Comparison of ENCODE assay signal across 14 mouse cellular contexts in genomic region chr2:51752941-51753564, GRCm38 (mm10).
A peak's percentile ranks its signal among the peaks of the same experiment; 100 is the strongest.
DNase-seq lines count a peak whose midpoint lies in the region; ATAC-seq lines count a peak whose summit lies in the region.
"Had no signal": no experiment of that assay in that cellular context is flagged by ENCODE, and none has a peak within 500 bp of the region (broad histone marks: within the 10 kb centered on the region; RNA-seq: fewer than 3 reads in every experiment).

No protein-coding gene starts in this region.

- peak; percentile 92 for ATAC-seq in forebrain, embryonic 15.5 days (replicated peaks)
- peak; percentile 92 for ATAC-seq in midbrain, embryonic 13.5 days
- ATAC-seq in megakaryocyte progenitor cell, adult 5-6 weeks (replicated peaks; ENCODE audit: poor library complexity) = no peak

- H3K4me3 ChIP-seq in forebrain, embryonic 15.5 days = no peak overlapping the region
- no peak overlapping the region for H3K4me3 ChIP-seq in midbrain, embryonic 13.5 days (replicated peaks)
- H3K4me3 ChIP-seq: embryonic facial prominence, embryonic 13.5 days; myocyte had no signal

- no peak overlapping the region for H3K9ac ChIP-seq in forebrain, embryonic 15.5 days (replicated peaks)
- H3K9ac ChIP-seq in midbrain, embryonic 13.5 days (replicated peaks) = no peak overlapping the region
- H3K9ac ChIP-seq: embryonic facial prominence, embryonic 13.5 days had no signal

- no peaks in the 10 kb centered on the region for H3K36me3 ChIP-seq in forebrain, embryonic 15.5 days
- no peaks in the 10 kb centered on the region for H3K36me3 ChIP-seq in midbrain, embryonic 13.5 days
- H3K36me3 ChIP-seq: embryonic facial prominence, embryonic 13.5 days; G1E had no signal

- DNase-seq in brain, adult 2 months (ENCODE audit: low read depth, low spot score) = peak; percentile 82
- peak; percentile 49 to 50 for DNase-seq in cerebellum, adult 18-20 months
- DNase-seq in ovary, postnatal 36 days (ENCODE audit: low spot score) = no peak
- no peak for DNase-seq in layer of hippocampus, adult 18-20 months (ENCODE audit: low spot score in 2 of 2)
- DNase-seq: adrenal gland, adult 2 months; gastrocnemius, postnatal 36 days; kidney, postnatal 36 days; lung, adult 2 months had no signal

- 11% methylated on average over 12 of the region's 12 CpGs for WGBS in forebrain, embryonic 15.5 days
- WGBS in midbrain, embryonic 13.5 days = 12% methylated on average over 12 of the region's 12 CpGs

- H3K27ac ChIP-seq in forebrain, embryonic 15.5 days (replicated peaks) = peak overlapping the region; percentile 72
- H3K27ac ChIP-seq in midbrain, embryonic 13.5 days = peak overlapping the region; percentile 79
- H3K27ac ChIP-seq: embryonic facial prominence, embryonic 13.5 days had no signal

- H3K9me3 ChIP-seq in forebrain, embryonic 15.5 days = no peaks in the 10 kb centered on the region
- no peaks in the 10 kb centered on the region for H3K9me3 ChIP-seq in midbrain, embryonic 13.5 days
- H3K9me3 ChIP-seq: embryonic facial prominence, embryonic 13.5 days had no signal

- peaks cover 17% of the 10 kb centered on the region for H3K4me1 ChIP-seq in forebrain, embryonic 15.5 days
- peaks cover 25% of the 10 kb centered on the region for H3K4me1 ChIP-seq in midbrain, embryonic 13.5 days (replicated peaks)

- no peaks in the 10 kb centered on the region for H3K27me3 ChIP-seq in forebrain, embryonic 15.5 days
- H3K27me3 ChIP-seq in midbrain, embryonic 13.5 days = no peaks in the 10 kb centered on the region
- H3K27me3 ChIP-seq: embryonic facial prominence, embryonic 13.5 days had no signal

- H3K4me2 ChIP-seq in forebrain, embryonic 15.5 days (replicated peaks) = peak overlapping the region; percentile 24
- peak overlapping the region; percentile 36 for H3K4me2 ChIP-seq in midbrain, embryonic 13.5 days (replicated peaks)
- H3K4me2 ChIP-seq: embryonic facial prominence, embryonic 13.5 days had no signal

Comparison
In these comparisons a context has a peak if more than half of its experiments do, and no peak if none do; other contexts are left out.
1. DNase-seq: peak in brain, adult 2 months (single experiment) and cerebellum, adult 18-20 months (2 of 2); none in ovary, postnatal 36 days (single experiment) and layer of hippocampus, adult 18-20 months (0 of 2).